Comparison of ENCODE assay signal across 10 mouse cellular contexts in genomic region chr14:62850980-62851379, GRCm38 (mm10). TPM values are rescaled to one million over a fixed set of nuclear protein-coding genes. Genes with fewer than 3 reads are reported as not detected.
DNase-seq lines count a peak whose midpoint lies in the region; ATAC-seq and TF ChIP-seq lines count a peak whose summit lies in the region.
"Had no signal": no experiment of that assay in that cellular context is flagged by ENCODE, and none has a peak within 500 bp of the region (broad histone marks: within the 10 kb centered on the region; RNA-seq: fewer than 3 reads in every experiment).

No protein-coding gene starts in this region.

- H3K36me3 ChIP-seq in heart, adult 2 months (ENCODE audit: control insufficient read depth, insufficient read depth, low read length): peaks cover 5% of the 10 kb centered on the region
- no peaks in the 10 kb centered on the region for H3K36me3 ChIP-seq in forebrain, embryonic 13.5 days (ENCODE audit: poor library complexity, severe bottlenecking)
- H3K36me3 ChIP-seq in intestine, postnatal 0 days (ENCODE audit: control insufficient read depth, insufficient read depth): no peaks in the 10 kb centered on the region; the same call in 1 of the 2 replicates
- H3K36me3 ChIP-seq: liver, embryonic 13.5 days had no signal

- intact Hi-C loops in heart, adult 2 months (cut with DNase I): no loop called here

- no peak overlapping the region for H3K4me3 ChIP-seq in heart, adult 2 months
- H3K4me3 ChIP-seq in forebrain, embryonic 13.5 days: no peak overlapping the region
- H3K4me3 ChIP-seq in intestine, postnatal 0 days (ENCODE audit: low read depth, low read length): no peak overlapping the region
- H3K4me3 ChIP-seq: liver, embryonic 13.5 days had no signal

- no peak overlapping the region for H3K4me2 ChIP-seq in forebrain, embryonic 13.5 days
- no peak overlapping the region for H3K4me2 ChIP-seq in intestine, postnatal 0 days (replicated peaks; ENCODE audit: low read depth)
- H3K4me2 ChIP-seq: liver, embryonic 13.5 days had no signal

- peaks cover 11% of the 10 kb centered on the region for H3K79me2 ChIP-seq in heart, adult 2 months (replicated peaks; ENCODE audit: control insufficient read depth, insufficient read depth, low read length)

- peak; percentile 83 for DNase-seq in heart, adult 11 months
- no peak for DNase-seq in heart, adult 2 months
- peak; percentile 56 to 61 for DNase-seq in kidney, postnatal 36 days
- DNase-seq in thymus, postnatal 36 days: no peak
- no peak for DNase-seq in natural killer cell, adult 2 months (ENCODE audit: low spot score in 2 of 2)
- DNase-seq: liver, embryonic 13.5 days had no signal

- no peak for TF ChIP-seq CTCF in heart, adult 2 months (IDR thresholded peaks at IDR 0.05)
- no peak for TF ChIP-seq CTCF in intestine, postnatal 0 days (IDR thresholded peaks at IDR 0.05; ENCODE audit: low read depth)

- H3K27ac ChIP-seq in heart, adult 2 months: no peak overlapping the region
- no peak overlapping the region for H3K27ac ChIP-seq in forebrain, embryonic 13.5 days
- H3K27ac ChIP-seq in intestine, postnatal 0 days (ENCODE audit: low read depth, low read length): no peak overlapping the region
- H3K27ac ChIP-seq: liver, embryonic 13.5 days had no signal

- no peak overlapping the region for H3K9ac ChIP-seq in heart, adult 2 months (ENCODE audit: low read depth, low read length)
- no peak overlapping the region for H3K9ac ChIP-seq in forebrain, embryonic 13.5 days
- H3K9ac ChIP-seq in intestine, postnatal 0 days (ENCODE audit: low read depth, low read length): no peak overlapping the region
- H3K9ac ChIP-seq: liver, embryonic 13.5 days had no signal

- peak; percentile 40 for ATAC-seq in activated CD4-positive, CD25-positive, alpha-beta regulatory T cell, adult 4 months
- ATAC-seq in forebrain, embryonic 13.5 days: peak; percentile 48; the same call in 1 of the 2 replicates
- ATAC-seq in intestine, postnatal 0 days: no peak

- no peaks in the 10 kb centered on the region for H3K27me3 ChIP-seq in heart, adult 2 months (ENCODE audit: control insufficient read depth, insufficient read depth, low read length)
- H3K27me3 ChIP-seq in forebrain, embryonic 13.5 days: no peaks in the 10 kb centered on the region
- no peaks in the 10 kb centered on the region for H3K27me3 ChIP-seq in intestine, postnatal 0 days (replicated peaks; ENCODE audit: control insufficient read depth, insufficient read depth, low read length)
- H3K27me3 ChIP-seq: CH12.LX; liver, embryonic 13.5 days had no signal

- no peak for TF ChIP-seq POLR2A in heart, adult 2 months (IDR thresholded peaks at IDR 0.05; ENCODE audit: insufficient read depth, low read depth, low read length)

- 49% methylated on average over 6 of the region's 6 CpGs for WGBS in heart, adult 2 months
- WGBS in forebrain, embryonic 13.5 days: 7% methylated on average over 6 of the region's 6 CpGs
- WGBS in intestine, postnatal 0 days: 55% methylated on average over 6 of the region's 6 CpGs

- TF ChIP-seq EP300 in heart, adult 2 months (IDR thresholded peaks at IDR 0.05; ENCODE audit: insufficient read depth, low read depth, low read length): no peak

- H3K4me1 ChIP-seq in heart, adult 2 months (ENCODE audit: control insufficient read depth, insufficient read depth, low read length): peaks cover 7% of the 10 kb centered on the region
- peaks cover 25% of the 10 kb centered on the region for H3K4me1 ChIP-seq in forebrain, embryonic 13.5 days
- no peaks in the 10 kb centered on the region for H3K4me1 ChIP-seq in intestine, postnatal 0 days (replicated peaks; ENCODE audit: control insufficient read depth, insufficient read depth, low read length)

- peaks cover 6% of the 10 kb centered on the region; the same call in 1 of the 2 replicates for H3K9me3 ChIP-seq in forebrain, embryonic 13.5 days (replicated peaks)
- H3K9me3 ChIP-seq in intestine, postnatal 0 days (ENCODE audit: control insufficient read depth): no peaks in the 10 kb centered on the region
- H3K9me3 ChIP-seq: liver, embryonic 13.5 days had no signal

RNA-seq across cellular contexts. Expression of gene Wdfy2, which starts 13.5 kb away (rescaled TPM):
- total RNA-seq in heart, adult 2 months (2021): 1 to 10 TPM; 6.5 to 6.7 TPM
- 5.0 and 8.0 TPM in 2 replicates for polyA plus RNA-seq in heart, adult 2 months (2012; rRNA removed)
- polyA plus RNA-seq in activated CD4-positive, CD25-positive, alpha-beta regulatory T cell, adult 4 months (2017; shearing (Covaris generic)): 1 to 10 TPM; 3.9 to 4.5 TPM
- polyA plus RNA-seq in forebrain, embryonic 13.5 days (2015; fragmentation: Nextera tagmentation; extraction: Ambion mirVana): 7.3 and 8.5 TPM in 2 replicates
- 1.4 and 1.6 TPM in 2 replicates for polyA plus RNA-seq in intestine, postnatal 0 days (2015; fragmentation: Nextera tagmentation; extraction: Ambion mirVana)

Comparison
In these comparisons a context has a peak if more than half of its experiments do, and no peak if none do; other contexts are left out.
1. DNase-seq: peak in heart, adult 11 months (single experiment) and kidney, postnatal 36 days (2 of 2); none in heart, adult 2 months (0 of 2), thymus, postnatal 36 days (0 of 2) and natural killer cell, adult 2 months (0 of 2).